8 mouse cellular contexts compared by ENCODE assay signal in genomic region chr6:113082229-113082628, GRCm38 (mm10). TPM values are rescaled to one million over a fixed set of nuclear protein-coding genes. Genes with fewer than 3 reads are reported as not detected.
DNase-seq lines count a peak whose midpoint lies in the region; ATAC-seq and TF ChIP-seq lines count a peak whose summit lies in the region.

No protein-coding gene starts in this region.

- no peaks in the 10 kb centered on the region for H3K9me3 ChIP-seq in MEL (replicated peaks; ENCODE audit: insufficient read depth, low read length)
- H3K9me3 ChIP-seq in forebrain, embryonic 16.5 days (ENCODE audit: control insufficient read depth, low read length): no peaks in the 10 kb centered on the region
- H3K9me3 ChIP-seq in neural tube, embryonic 11.5 days (ENCODE audit: control insufficient read depth, low read length): no peaks in the 10 kb centered on the region

- no peaks in the 10 kb centered on the region for H3K27me3 ChIP-seq in MEL (ENCODE audit: control insufficient read depth in 1 of 2, insufficient read depth in 2 of 2, low read length in 2 of 2)
- H3K27me3 ChIP-seq in forebrain, embryonic 16.5 days (replicated peaks; ENCODE audit: control insufficient read depth, insufficient read depth, low read length): no peaks in the 10 kb centered on the region
- H3K27me3 ChIP-seq in neural tube, embryonic 11.5 days (ENCODE audit: control insufficient read depth, insufficient read depth, low read length): no peaks in the 10 kb centered on the region

- 7% methylated on average over 6 of the region's 6 CpGs for WGBS in forebrain, embryonic 16.5 days
- WGBS in neural tube, embryonic 11.5 days: 19% methylated on average over 6 of the region's 6 CpGs

- peak overlapping the region; percentile 34 for H3K4me2 ChIP-seq in forebrain, embryonic 16.5 days (ENCODE audit: low read length)
- peak overlapping the region; percentile 34 for H3K4me2 ChIP-seq in neural tube, embryonic 11.5 days (ENCODE audit: low read depth)

- DNase-seq in heart, adult 11 months: peak; percentile 88
- no peak for DNase-seq in heart, adult 8-10 months (ENCODE audit: low spot score)
- no peak for DNase-seq in MEL (ENCODE audit: low read depth, low spot score)
- peak; percentile 42 to 65 for DNase-seq in kidney, postnatal 36 days
- DNase-seq in neural tube, embryonic 11.5 days (ENCODE audit: low spot score): peak; percentile 63
- DNase-seq in gastrocnemius, postnatal 14 days: no peak
- no peak for DNase-seq in spleen, adult 12 weeks (ENCODE audit: low spot score)

- TF ChIP-seq POLR2A in MEL (IDR thresholded peaks at IDR 0.05; ENCODE audit: control insufficient read depth in 1 of 2, insufficient read depth in 1 of 2, low read depth in 1 of 2, low read length in 2 of 2, poor library complexity in 1 of 2): no peak

- ATAC-seq in forebrain, embryonic 16.5 days: 0 out of 2 replicates have a peak, but pooled peaks have one; percentile 7
- no peak for ATAC-seq in neural tube, embryonic 11.5 days (ENCODE audit: insufficient read depth, low FRiP score, low TSS enrichment)

- intact Hi-C loops in gastrocnemius, postnatal 14 days (cut with DNase I; ENCODE audit: low total_unique reads): no loop called here

- TF ChIP-seq RAD21 in MEL (IDR thresholded peaks at IDR 0.05; ENCODE audit: low read depth, low read length): no peak

- H3K4me1 ChIP-seq in MEL (ENCODE audit: control insufficient read depth in 1 of 2, insufficient read depth in 2 of 2, low read length in 2 of 2): peaks cover 6 to 23% of the 10 kb centered on the region in 2 experiments; a peak in 3 of 4 replicates
- peaks cover 30% of the 10 kb centered on the region for H3K4me1 ChIP-seq in forebrain, embryonic 16.5 days (replicated peaks; ENCODE audit: control insufficient read depth, insufficient read depth, low read length)
- H3K4me1 ChIP-seq in neural tube, embryonic 11.5 days (ENCODE audit: control insufficient read depth, insufficient read depth, low read length): peaks cover 15% of the 10 kb centered on the region

- H3K9ac ChIP-seq in MEL (ENCODE audit: control insufficient read depth, low read depth, low read length, poor library complexity, severe bottlenecking): no peak overlapping the region
- peak overlapping the region; percentile 30; the same call in 1 of the 2 replicates for H3K9ac ChIP-seq in forebrain, embryonic 16.5 days (replicated peaks; ENCODE audit: low read depth, low read length)
- peak overlapping the region; percentile 53 for H3K9ac ChIP-seq in neural tube, embryonic 11.5 days (ENCODE audit: low read length)

- peaks cover 68% of the 10 kb centered on the region for H3K79me2 ChIP-seq in MEL (ENCODE audit: control insufficient read depth, insufficient read depth, low read length, poor library complexity)

- H3K36me3 ChIP-seq in MEL (ENCODE audit: control insufficient read depth in 1 of 2, insufficient read depth in 2 of 2, low read length in 2 of 2): peaks cover 20 to 43% of the 10 kb centered on the region in 2 experiments
- H3K36me3 ChIP-seq in forebrain, embryonic 16.5 days (ENCODE audit: control insufficient read depth, insufficient read depth): no peaks in the 10 kb centered on the region
- H3K36me3 ChIP-seq in neural tube, embryonic 11.5 days (ENCODE audit: control insufficient read depth, insufficient read depth, low read length): no peaks in the 10 kb centered on the region

- no peak for TF ChIP-seq CTCF in MEL (IDR thresholded peaks at IDR 0.05 in 2 of 3, conservative IDR thresholded peaks at IDR 0.05 in 1 of 3; ENCODE audit: control insufficient read depth in 1 of 3, insufficient read depth in 1 of 3, low read depth in 2 of 3, low read length in 3 of 3, poor library complexity in 1 of 3, severe bottlenecking in 1 of 3)

- no peak for TF ChIP-seq EP300 in MEL (IDR thresholded peaks at IDR 0.05; ENCODE audit: low read depth in 1 of 2, low read length in 2 of 2)

- H3K27ac ChIP-seq in MEL (ENCODE audit: control insufficient read depth, low read depth, low read length): no peak overlapping the region
- H3K27ac ChIP-seq in forebrain, embryonic 16.5 days (ENCODE audit: low read length): peak overlapping the region; percentile 21; the same call in 1 of the 2 replicates
- H3K27ac ChIP-seq in neural tube, embryonic 11.5 days (ENCODE audit: low read depth, low read length): peak overlapping the region; percentile 78

- H3K4me3 ChIP-seq in MEL (ENCODE audit: control insufficient read depth in 1 of 2, insufficient read depth in 1 of 2, low read depth in 2 of 2, low read length in 2 of 2): no peak overlapping the region
- no peak overlapping the region for H3K4me3 ChIP-seq in forebrain, embryonic 16.5 days (replicated peaks; ENCODE audit: low read length)
- no peak overlapping the region for H3K4me3 ChIP-seq in neural tube, embryonic 11.5 days (ENCODE audit: low read depth, low read length)

TF ChIP-seq in MEL, 35 proteins besides CTCF, POLR2A, EP300 and RAD21:
- TF ChIP-seq ZNF384 (IDR thresholded peaks at IDR 0.05; ENCODE audit: low read depth, low read length): 0 out of 2 replicates have a peak, but pooled peaks have one; percentile 25
- no peak for TF ChIP-seq BHLHE40 (IDR thresholded peaks at IDR 0.05; ENCODE audit: borderline replicate concordance, low read depth, low read length)
TF ChIP-seq in MEL: peak in this region for 1.

RNA-seq across cellular contexts. Expression of gene Setd5, which starts 5.1 kb away (rescaled TPM):
- 10 to 100 TPM; 31.2 to 34.4 (median 33.0) TPM for total RNA-seq in heart, adult 8-10 months (2022)
- 43.5 and 50.4 TPM in 2 replicates for total RNA-seq in MEL (2012; rRNA removed)
- polyA plus RNA-seq in MEL (2012; ENCODE audit: insufficient read depth in 1 of 2, insufficient read length in 2 of 2, low read depth in 1 of 2, low replicate concordance in 2 of 2, missing spikeins in 1 of 2): 100 to 1,000 TPM in 1 of 2 experiments, 10 to 100 TPM in 1; 80.2 to 185 TPM
- 52.2 and 55.4 TPM in 2 replicates for polyA plus RNA-seq in forebrain, embryonic 16.5 days (2015; fragmentation: Nextera tagmentation; extraction: Ambion mirVana)
- polyA plus RNA-seq in neural tube, embryonic 11.5 days (2014; fragmentation: Nextera tagmentation; extraction: Ambion mirVana): 74.9 and 78.5 TPM in 2 replicates
- total RNA-seq in gastrocnemius, postnatal 14 days (2021): 10 to 100 TPM; 36.4 to 41.2 TPM

RNA-seq across cellular contexts. Expression of gene Thumpd3, which starts 36.2 kb away (rescaled TPM):
- 10 to 100 TPM; 20.1 to 24.8 (median 23.4) TPM for total RNA-seq in heart, adult 8-10 months (2022)
- 89.1 and 95.7 TPM in 2 replicates for total RNA-seq in MEL (2012; rRNA removed)
- 100 to 1,000 TPM in 1 of 2 experiments, 10 to 100 TPM in 1; 74.8 to 158 TPM for polyA plus RNA-seq in MEL (2012; ENCODE audit: insufficient read depth in 1 of 2, insufficient read length in 2 of 2, low read depth in 1 of 2, low replicate concordance in 2 of 2, missing spikeins in 1 of 2)
- 65.0 and 66.8 TPM in 2 replicates for polyA plus RNA-seq in forebrain, embryonic 16.5 days (2015; fragmentation: Nextera tagmentation; extraction: Ambion mirVana)
- 50.4 and 52.9 TPM in 2 replicates for polyA plus RNA-seq in neural tube, embryonic 11.5 days (2014; fragmentation: Nextera tagmentation; extraction: Ambion mirVana)
- 10 to 100 TPM; 15.3 TPM for total RNA-seq in gastrocnemius, postnatal 14 days (2021)

Comparison
In these comparisons a context has a peak if more than half of its experiments do, and no peak if none do; other contexts are left out.
1. DNase-seq: peak in heart, adult 11 months (single experiment), kidney, postnatal 36 days (2 of 2) and neural tube, embryonic 11.5 days (single experiment); none in heart, adult 8-10 months (single experiment), MEL (single experiment), gastrocnemius, postnatal 14 days (single experiment) and spleen, adult 12 weeks (single experiment).